Mouse (Mus musculus): ENCODE data around the gene Ep300. TPM values are rescaled to one million over a fixed set of nuclear protein-coding genes. Genes with fewer than 3 reads are reported as not detected.

The Ep300 gene
- polyA plus RNA-seq, 1 experiment: 19.2 TPM

- TF ChIP-seq MAX (IDR thresholded peaks at IDR 0.05) (no peak), CTCF (IDR thresholded peaks at IDR 0.05; ENCODE audit: control insufficient read depth, insufficient read depth, insufficient read length) (no peak), USF1 (IDR thresholded peaks at IDR 0.05; ENCODE audit: low read depth) (no peak), FOSL1 (IDR thresholded peaks at IDR 0.05; ENCODE audit: insufficient read depth, low read length, poor library complexity, severe bottlenecking) (no peak), MYOG (IDR thresholded peaks at IDR 0.05; ENCODE audit: control insufficient read depth, extremely low read depth, insufficient read length) (no peak), CEBPB (IDR thresholded peaks at IDR 0.05; ENCODE audit: low read depth) (no peak), MYOD1 (IDR thresholded peaks at IDR 0.05; ENCODE audit: control insufficient read depth, insufficient read length, low read depth) (no peak)
- no peaks in the 10 kb centered on the region for H3K27me3 ChIP-seq (ENCODE audit: control insufficient read depth, insufficient read depth, insufficient read length)
- H3ac ChIP-seq (ENCODE audit: control insufficient read depth, insufficient read length, low read depth): no peak overlapping the region
- no peak overlapping the region for H3K4me3 ChIP-seq (ENCODE audit: insufficient read depth, poor library complexity, severe bottlenecking)
- H3K79me2 ChIP-seq (ENCODE audit: control insufficient read depth, insufficient read depth): peaks cover 94% of the 10 kb centered on the region
- H3K79me3 ChIP-seq (ENCODE audit: low read depth): peaks cover 66% of the 10 kb centered on the region
- peaks cover 65% of the 10 kb centered on the region for H3K36me3 ChIP-seq (ENCODE audit: control insufficient read depth, insufficient read depth)
Measured at GRCm38 (mm10) chr15:81605241-81605640, 20.1 kb downstream of the Ep300 start.

GRCm38 (mm10) chr15:81606634-81607033 lies 21.5 kb downstream of the Ep300 start:
- H3K36me3 ChIP-seq (ENCODE audit: control insufficient read depth, insufficient read depth): peaks cover 66% of the 10 kb centered on the region

GRCm38 (mm10) chr15:81649516-81650455 lies 64.6 kb downstream of the Ep300 start:
- H3K4me3 ChIP-seq (ENCODE audit: insufficient read depth, poor library complexity, severe bottlenecking): no peak overlapping the region
- H3ac ChIP-seq (ENCODE audit: control insufficient read depth, insufficient read length, low read depth): no peak overlapping the region
- no peaks in the 10 kb centered on the region for H3K79me2 ChIP-seq (ENCODE audit: control insufficient read depth, insufficient read depth)
- H3K36me3 ChIP-seq (ENCODE audit: control insufficient read depth, insufficient read depth): peaks cover 66% of the 10 kb centered on the region
- TF ChIP-seq FOSL1 (IDR thresholded peaks at IDR 0.05; ENCODE audit: insufficient read depth, low read length, poor library complexity, severe bottlenecking): no peak
- no peak for TF ChIP-seq MYOG (IDR thresholded peaks at IDR 0.05; ENCODE audit: control insufficient read depth, extremely low read depth, insufficient read length)
- TF ChIP-seq MAX (IDR thresholded peaks at IDR 0.05): no peak
- TF ChIP-seq CEBPB (IDR thresholded peaks at IDR 0.05; ENCODE audit: low read depth): no peak
- no peak for TF ChIP-seq MYOD1 (IDR thresholded peaks at IDR 0.05; ENCODE audit: control insufficient read depth, insufficient read length, low read depth)
- H3K79me3 ChIP-seq (ENCODE audit: low read depth): no peaks in the 10 kb centered on the region
- no peaks in the 10 kb centered on the region for H3K27me3 ChIP-seq (ENCODE audit: control insufficient read depth, insufficient read depth, insufficient read length)

More at GRCm38 (mm10) chr15:81606634-81607033, 21.5 kb downstream of the Ep300 start:
- Histone ChIP-seq H3K79me2 (ENCODE audit: control insufficient read depth, insufficient read depth) (peaks cover 80% of the 10 kb centered on the region), H3K79me3 (ENCODE audit: low read depth) (peaks cover 56% of the 10 kb centered on the region), H3K4me3 (ENCODE audit: insufficient read depth, poor library complexity, severe bottlenecking) (no peak overlapping the region), H3ac (ENCODE audit: control insufficient read depth, insufficient read length, low read depth) (no peak overlapping the region), H3K27me3 (ENCODE audit: control insufficient read depth, insufficient read depth, insufficient read length) (no peaks in the 10 kb centered on the region)
- TF ChIP-seq CTCF (IDR thresholded peaks at IDR 0.05; ENCODE audit: control insufficient read depth, insufficient read depth, insufficient read length) (peak; percentile 59), CEBPB (IDR thresholded peaks at IDR 0.05; ENCODE audit: low read depth) (no peak)

- H3ac ChIP-seq (ENCODE audit: control insufficient read depth, insufficient read length, low read depth): no peak overlapping the region
- TF ChIP-seq CEBPB (IDR thresholded peaks at IDR 0.05; ENCODE audit: low read depth) (no peak), MYOD1 (IDR thresholded peaks at IDR 0.05; ENCODE audit: control insufficient read depth, insufficient read length, low read depth) (no peak), MAX (IDR thresholded peaks at IDR 0.05) (no peak), MYOG (IDR thresholded peaks at IDR 0.05; ENCODE audit: control insufficient read depth, extremely low read depth, insufficient read length) (no peak), USF1 (IDR thresholded peaks at IDR 0.05; ENCODE audit: low read depth) (no peak), CTCF (IDR thresholded peaks at IDR 0.05; ENCODE audit: control insufficient read depth, insufficient read depth, insufficient read length) (no peak), FOSL1 (IDR thresholded peaks at IDR 0.05; ENCODE audit: insufficient read depth, low read length, poor library complexity, severe bottlenecking) (no peak)
- H3K79me3 ChIP-seq (ENCODE audit: low read depth): no peaks in the 10 kb centered on the region
- no peak overlapping the region for H3K4me3 ChIP-seq (ENCODE audit: insufficient read depth, poor library complexity, severe bottlenecking)
- H3K36me3 ChIP-seq (ENCODE audit: control insufficient read depth, insufficient read depth): peaks cover 57% of the 10 kb centered on the region
- H3K79me2 ChIP-seq (ENCODE audit: control insufficient read depth, insufficient read depth): no peaks in the 10 kb centered on the region
- H3K27me3 ChIP-seq (ENCODE audit: control insufficient read depth, insufficient read depth, insufficient read length): no peaks in the 10 kb centered on the region
Measured at GRCm38 (mm10) chr15:81650636-81651035, 65.5 kb downstream of the Ep300 start.

- no peak for TF ChIP-seq FOSL1 (IDR thresholded peaks at IDR 0.05; ENCODE audit: insufficient read depth, low read length, poor library complexity, severe bottlenecking)
Measured at GRCm38 (mm10) chr15:81661701-81662100, 76.5 kb downstream of the Ep300 start.

GRCm38 (mm10) chr15:81663281-81663680 lies 78.1 kb downstream of the Ep300 start:
- Histone ChIP-seq H3K4me3 (ENCODE audit: insufficient read depth, poor library complexity, severe bottlenecking) (peak overlapping the region; percentile 89), H3K79me3 (ENCODE audit: low read depth) (peaks cover 20% of the 10 kb centered on the region), H3K36me3 (ENCODE audit: control insufficient read depth, insufficient read depth) (peaks cover 14% of the 10 kb centered on the region), H3K79me2 (ENCODE audit: control insufficient read depth, insufficient read depth) (peaks cover 34% of the 10 kb centered on the region), H3ac (ENCODE audit: control insufficient read depth, insufficient read length, low read depth) (no peak overlapping the region), H3K27me3 (ENCODE audit: control insufficient read depth, insufficient read depth, insufficient read length) (no peaks in the 10 kb centered on the region)
- TF ChIP-seq USF1 (IDR thresholded peaks at IDR 0.05; ENCODE audit: low read depth) (no peak), MYOG (IDR thresholded peaks at IDR 0.05; ENCODE audit: control insufficient read depth, extremely low read depth, insufficient read length) (no peak), CTCF (IDR thresholded peaks at IDR 0.05; ENCODE audit: control insufficient read depth, insufficient read depth, insufficient read length) (no peak), MAX (IDR thresholded peaks at IDR 0.05) (no peak), MYOD1 (IDR thresholded peaks at IDR 0.05; ENCODE audit: control insufficient read depth, insufficient read length, low read depth) (no peak), FOSL1 (IDR thresholded peaks at IDR 0.05; ENCODE audit: insufficient read depth, low read length, poor library complexity, severe bottlenecking) (no peak), CEBPB (IDR thresholded peaks at IDR 0.05; ENCODE audit: low read depth) (no peak)

More at GRCm38 (mm10) chr15:81661701-81662100, 76.5 kb downstream of the Ep300 start:
- Histone ChIP-seq H3K79me3 (ENCODE audit: low read depth) (peaks cover 20% of the 10 kb centered on the region), H3ac (ENCODE audit: control insufficient read depth, insufficient read length, low read depth) (no peak overlapping the region), H3K27me3 (ENCODE audit: control insufficient read depth, insufficient read depth, insufficient read length) (no peaks in the 10 kb centered on the region), H3K4me3 (ENCODE audit: insufficient read depth, poor library complexity, severe bottlenecking) (no peak overlapping the region), H3K36me3 (ENCODE audit: control insufficient read depth, insufficient read depth) (no peaks in the 10 kb centered on the region), H3K79me2 (ENCODE audit: control insufficient read depth, insufficient read depth) (peaks cover 28% of the 10 kb centered on the region)
